Mouse (Mus musculus) midbrain, embryonic 11.5 days (tissue): Measurements from ENCODE around the gene Mark1. TPM values are rescaled to one million over a fixed set of nuclear protein-coding genes. Genes with fewer than 3 reads are reported as not detected.

Source experiments
- ATAC-seq: fragments of 200-750 bp; cut with Nextera tagmentation; 2 replicates; pipeline ENCODE4 v1.8.0; 2017; ENCODE audit warnings: moderate TSS enrichment, moderate library complexity; ENCODE audit not compliant: low FRiP score
- DNase-seq: peaks from one replicate; pipeline ENCODE4 v3.0.0; 2015; ENCODE audit warnings: low spot score; ENCODE audit errors: missing footprints
- H3K27ac ChIP-seq: fragments of 300-500 bp; sonication (generic); 2 replicates; pipeline ENCODE4 v1.5.1; 2014; ENCODE audit warnings: low read depth, low read length
- H3K27me3 ChIP-seq: fragments of 300-500 bp; sonication (generic); 2 replicates; pipeline ENCODE4 v1.6.1; 2014; ENCODE audit warnings: mild to moderate bottlenecking, low read length, moderate library complexity, mixed read lengths; ENCODE audit not compliant: control insufficient read depth, insufficient read depth
- H3K36me3 ChIP-seq: fragments of 300-500 bp; sonication (generic); 2 replicates; pipeline ENCODE4 v1.6.1; 2014; ENCODE audit warnings: mild to moderate bottlenecking, low read length, moderate library complexity, mixed read lengths; ENCODE audit not compliant: control insufficient read depth, insufficient read depth
- H3K4me1 ChIP-seq: fragments of 300-500 bp; sonication (generic); 2 replicates; pipeline ENCODE4 v1.6.1; 2014; ENCODE audit warnings: low read length; ENCODE audit not compliant: control insufficient read depth, insufficient read depth
- H3K4me2 ChIP-seq: fragments of 300-500 bp; sonication (generic); 2 replicates; pipeline ENCODE4 v1.6.1; 2014; ENCODE audit warnings: mild to moderate bottlenecking, moderate library complexity
- H3K4me3 ChIP-seq: fragments of 300-500 bp; sonication (generic); 2 replicates; pipeline ENCODE4 v1.5.1; 2014; ENCODE audit warnings: low read depth, low read length
- H3K9ac ChIP-seq: fragments of 300-500 bp; sonication (generic); 2 replicates; pipeline ENCODE4 v1.6.1; 2014; ENCODE audit warnings: low read length
- H3K9me3 ChIP-seq: fragments of 300-500 bp; sonication (generic); 2 replicates; pipeline ENCODE4 v1.6.1; 2016; ENCODE audit warnings: low read length; ENCODE audit not compliant: control insufficient read depth
- WGBS: fragments of 180-500 bp; shearing (Covaris S2); extraction: QIAGEN DNeasy Blood & Tissue Kit; methylation state at CpG from one replicate; pipeline ENCODE4 v1.1.7; 2014; 5-methylcytosine and 5-hydroxymethylcytosine counted together
- polyA plus RNA-seq: library from polyadenylated mRNA; unstranded; fragments of >200 nt; fragmentation: Nextera tagmentation; extraction: Ambion mirVana; gene quantifications from 2 replicates; pipeline ENCODE4 v1.2.1, GENCODE M21; 2014

Mark1 gene
- polyA plus RNA-seq, 1 experiment from 2014 or later: 5.3 TPM

DNA sequence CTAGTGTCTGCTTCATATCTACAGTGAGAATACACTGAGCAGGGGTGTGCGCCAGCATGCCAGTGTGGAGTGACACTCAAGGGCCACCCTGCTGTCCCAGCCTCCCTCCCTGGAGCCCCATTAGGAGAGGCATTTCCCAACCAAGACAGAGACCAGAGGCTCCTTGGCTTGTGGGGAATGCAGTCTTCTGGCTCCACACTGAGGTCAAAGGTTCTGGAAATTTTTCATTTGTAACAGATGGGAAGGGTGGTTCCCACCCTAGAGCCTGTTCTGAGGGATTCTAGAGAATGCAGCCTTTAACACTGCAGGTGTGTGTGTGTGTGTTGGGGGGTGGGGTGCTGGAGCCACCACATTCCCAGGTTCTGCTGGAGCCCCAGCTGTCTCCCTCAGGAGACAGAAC, 127.9 kb downstream of the Mark1 start:
- Histone ChIP-seq H3K4me2 (no peak overlapping the region), H3K27ac (no peak overlapping the region), H3K4me1 (no peaks in the 10 kb centered on the region), H3K9me3 (no peaks in the 10 kb centered on the region), H3K36me3 (no peaks in the 10 kb centered on the region), H3K9ac (no peak overlapping the region), H3K4me3 (no peak overlapping the region), H3K27me3 (no peaks in the 10 kb centered on the region; the same call in 1 of the 2 replicates)
- ATAC-seq (no peak), DNase-seq (peak; percentile 81)
- 86% methylated on average over 1 of the region's 1 CpGs for WGBS

DNA sequence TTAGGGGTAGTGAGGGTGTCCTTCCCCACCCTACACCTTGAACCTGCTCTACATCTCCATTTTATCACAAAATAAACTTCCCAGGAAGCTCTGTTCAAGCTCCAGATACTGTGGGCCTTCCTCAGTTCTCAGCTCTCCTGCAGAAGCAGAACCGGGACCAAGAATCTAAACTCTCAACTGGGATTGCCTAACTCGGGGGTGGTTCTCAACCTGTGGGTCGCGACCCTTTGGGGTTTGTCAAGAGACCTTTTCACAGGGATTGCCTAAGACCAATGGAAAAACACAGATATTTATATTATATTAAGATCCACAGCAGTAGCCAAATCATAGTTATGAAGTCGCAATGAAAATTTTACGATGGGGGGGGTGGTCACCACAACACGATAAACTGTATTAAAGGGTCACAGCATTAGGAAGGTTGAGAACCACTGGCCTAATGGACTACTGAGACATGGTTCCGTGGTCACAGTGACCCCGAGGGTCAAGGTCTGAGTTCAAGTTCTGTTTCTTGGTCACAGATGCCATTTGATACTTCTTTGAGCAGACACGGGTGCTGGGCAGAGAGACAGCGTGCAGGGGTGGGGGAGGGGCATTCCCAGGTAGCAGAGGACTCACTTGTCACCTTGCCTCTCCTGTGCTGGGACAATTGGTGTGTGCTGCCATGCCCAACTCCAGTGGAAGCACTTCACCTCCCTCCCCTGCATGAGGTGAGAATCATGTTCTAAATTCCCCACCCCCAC, 128.6 kb downstream of the Mark1 start:
- ATAC-seq (no peak), DNase-seq (peak; percentile 74)
- Histone ChIP-seq H3K36me3 (no peaks in the 10 kb centered on the region), H3K27me3 (no peaks in the 10 kb centered on the region; the same call in 1 of the 2 replicates), H3K9me3 (no peaks in the 10 kb centered on the region), H3K4me3 (no peak overlapping the region), H3K9ac (no peak overlapping the region), H3K27ac (no peak overlapping the region), H3K4me1 (no peaks in the 10 kb centered on the region), H3K4me2 (no peak overlapping the region)
- WGBS: 82% methylated on average over 11 of the region's 11 CpGs

DNA sequence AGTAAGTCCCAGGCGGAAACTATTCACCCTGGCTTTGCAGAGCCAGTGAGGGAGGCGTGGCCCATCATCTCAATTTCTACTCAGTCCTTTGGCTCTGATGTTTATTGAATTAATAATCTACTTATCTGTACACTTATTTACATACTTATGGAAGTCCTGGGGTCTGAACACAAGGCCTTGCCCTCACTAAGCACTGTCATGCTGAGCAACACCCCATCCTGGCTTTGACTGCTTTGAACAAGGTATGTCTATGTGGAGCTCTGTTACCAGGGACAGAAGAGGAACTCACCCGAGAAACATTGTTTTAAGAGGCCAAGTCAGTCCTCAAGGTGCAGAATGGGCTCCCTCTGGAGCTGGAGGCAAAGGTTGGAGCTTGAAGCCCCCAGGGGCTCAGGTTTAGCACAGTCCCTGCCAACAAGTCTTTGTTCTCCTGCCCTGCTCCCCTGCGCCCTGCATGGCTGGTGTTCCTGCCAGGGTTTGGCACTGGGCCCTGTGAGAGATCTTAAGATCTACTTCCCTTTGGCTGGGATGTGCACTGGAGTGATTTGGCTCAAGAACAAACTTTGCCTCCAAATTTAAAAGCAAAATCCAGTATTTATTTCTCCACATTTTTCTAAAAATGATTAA, 129.3 kb downstream of the Mark1 start:
- Histone ChIP-seq H3K9ac (no peak overlapping the region), H3K4me3 (no peak overlapping the region), H3K4me1 (no peaks in the 10 kb centered on the region), H3K9me3 (no peaks in the 10 kb centered on the region), H3K27me3 (no peaks in the 10 kb centered on the region; the same call in 1 of the 2 replicates), H3K36me3 (no peaks in the 10 kb centered on the region), H3K4me2 (no peak overlapping the region), H3K27ac (no peak overlapping the region)
- DNase-seq (peak; percentile 79), ATAC-seq (no peak)
- 67% methylated on average over 4 of the region's 4 CpGs for WGBS

DNA sequence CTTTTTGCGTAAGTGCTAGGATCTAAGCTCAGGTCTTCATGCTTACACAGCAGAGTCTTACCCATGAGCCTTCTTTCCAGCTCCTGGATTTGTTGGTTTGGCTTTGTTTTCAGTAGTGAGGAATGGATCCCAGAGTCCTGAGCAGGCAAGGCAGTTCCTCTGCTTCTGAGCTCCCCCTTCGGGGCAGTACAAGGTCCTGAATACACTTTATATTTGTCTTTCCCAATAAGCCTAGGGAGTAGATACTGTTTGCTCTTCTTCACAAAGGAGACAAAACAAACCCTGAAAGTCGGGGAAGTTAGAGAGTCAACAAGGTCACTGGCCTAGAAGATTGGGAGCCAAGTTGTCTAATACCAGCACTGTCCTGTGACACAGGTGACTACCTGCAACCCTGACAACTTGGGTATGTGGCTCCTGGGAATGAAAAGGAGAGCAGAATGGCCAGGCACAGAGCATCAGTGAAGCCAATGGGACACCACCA, 131.7 kb downstream of the Mark1 start:
- WGBS: 69% methylated on average over 3 of the region's 3 CpGs
- H3K27me3 ChIP-seq: no peaks in the 10 kb centered on the region; the same call in 1 of the 2 replicates
- ATAC-seq: no peak

DNA sequence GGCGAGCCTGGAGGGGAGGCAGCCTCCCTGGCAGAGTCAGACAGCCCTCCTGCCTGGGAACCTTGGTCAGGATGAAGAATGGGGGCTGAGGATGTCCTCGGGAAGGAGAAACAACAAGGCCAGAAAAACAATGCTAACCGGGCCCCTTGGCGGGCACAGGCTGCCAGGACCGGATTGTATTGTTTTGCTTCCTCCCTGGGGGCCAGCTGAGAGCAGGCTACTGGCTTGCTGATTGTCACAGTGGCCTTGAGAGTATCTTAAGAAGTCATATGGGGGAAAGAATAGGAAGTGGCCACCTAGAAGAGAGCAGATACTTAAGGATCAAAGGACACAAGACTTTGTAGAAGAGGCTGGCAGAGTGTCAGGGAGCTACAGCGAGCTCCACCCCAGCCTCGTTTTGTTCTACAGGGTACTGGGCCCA, 135.0 kb downstream of the Mark1 start:
- Histone ChIP-seq H3K27ac (no peak overlapping the region), H3K9me3 (no peaks in the 10 kb centered on the region), H3K4me2 (no peak overlapping the region), H3K9ac (peak overlapping the region; percentile 20; the same call in 1 of the 2 replicates), H3K4me1 (peaks cover 5% of the 10 kb centered on the region; the same call in 1 of the 2 replicates), H3K4me3 (no peak overlapping the region), H3K36me3 (no peaks in the 10 kb centered on the region), H3K27me3 (no peaks in the 10 kb centered on the region)
- WGBS: 14% methylated on average over 7 of the region's 7 CpGs
- ATAC-seq: no peak
- DNase-seq: peak; percentile 78

More for the DNA sequence above, 131.7 kb downstream of the Mark1 start:
- H3K9me3 ChIP-seq: no peaks in the 10 kb centered on the region
- H3K4me1 ChIP-seq: peaks cover 5% of the 10 kb centered on the region; the same call in 1 of the 2 replicates
- H3K27ac ChIP-seq: no peak overlapping the region
- H3K9ac ChIP-seq: no peak overlapping the region
- no peaks in the 10 kb centered on the region for H3K36me3 ChIP-seq
- DNase-seq: no peak
- H3K4me3 ChIP-seq: no peak overlapping the region
- H3K4me2 ChIP-seq: no peak overlapping the region

DNA sequence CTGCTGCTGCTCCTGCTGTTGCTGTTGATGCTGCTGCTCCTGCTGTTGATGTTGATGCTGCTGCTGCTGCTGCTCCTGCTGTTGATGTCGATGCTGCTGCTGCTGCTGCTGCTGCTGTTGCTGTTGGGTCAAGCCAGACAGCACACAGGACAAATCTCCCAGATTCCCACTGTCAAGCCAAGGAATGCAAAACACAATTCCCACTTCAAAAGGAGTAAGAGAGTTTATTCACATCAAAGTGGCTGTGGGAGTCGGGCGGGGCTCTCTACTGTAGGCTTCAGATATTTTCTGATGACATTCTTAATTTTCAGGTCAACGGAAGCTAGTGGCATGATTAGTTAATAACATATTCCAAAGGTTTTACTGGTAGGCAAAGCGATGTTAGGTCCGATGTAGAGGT, 136.7 kb downstream of the Mark1 start:
- 90% methylated on average over 6 of the region's 6 CpGs for whole genome bisulfite sequencing

DNA sequence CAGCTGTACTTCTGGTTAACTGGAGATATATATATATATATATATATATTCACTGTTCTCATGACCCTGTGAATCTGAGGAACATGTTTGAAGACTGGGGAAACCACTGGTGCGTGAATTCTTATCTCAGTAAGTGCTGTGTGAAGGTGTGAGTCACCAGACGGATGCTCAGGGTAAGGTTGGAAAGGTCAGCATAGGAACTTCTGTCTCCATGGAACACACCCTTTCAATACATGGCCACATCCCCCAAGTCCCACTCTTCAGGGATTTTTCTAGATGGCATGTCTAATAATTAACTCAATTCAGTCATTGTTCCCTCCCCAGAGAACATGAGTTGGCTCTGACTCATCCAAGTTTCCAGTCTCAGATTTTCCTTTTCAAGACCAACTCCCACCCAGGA, 137.8 kb downstream of the Mark1 start:
- no peaks in the 10 kb centered on the region for H3K9me3 ChIP-seq
- no peak overlapping the region for H3K4me3 ChIP-seq
- no peak overlapping the region for H3K9ac ChIP-seq
- 86% methylated on average over 2 of the region's 2 CpGs for WGBS
- no peaks in the 10 kb centered on the region for H3K36me3 ChIP-seq
- H3K4me2 ChIP-seq: no peak overlapping the region
- no peak for ATAC-seq
- no peak for DNase-seq
- no peak overlapping the region for H3K27ac ChIP-seq
- peaks cover 5% of the 10 kb centered on the region; the same call in 1 of the 2 replicates for H3K4me1 ChIP-seq
- no peaks in the 10 kb centered on the region for H3K27me3 ChIP-seq

More for the DNA sequence above, 136.7 kb downstream of the Mark1 start:
- peak; percentile 64 for DNase-seq
- no peak overlapping the region for H3K4me3 ChIP-seq
- no peaks in the 10 kb centered on the region for H3K27me3 ChIP-seq
- no peak overlapping the region for H3K4me2 ChIP-seq
- peaks cover 5% of the 10 kb centered on the region; the same call in 1 of the 2 replicates for H3K4me1 ChIP-seq
- no peak overlapping the region for H3K27ac ChIP-seq
- H3K9me3 ChIP-seq: no peaks in the 10 kb centered on the region
- ATAC-seq: no peak
- H3K36me3 ChIP-seq: no peaks in the 10 kb centered on the region
- H3K9ac ChIP-seq: no peak overlapping the region

DNA sequence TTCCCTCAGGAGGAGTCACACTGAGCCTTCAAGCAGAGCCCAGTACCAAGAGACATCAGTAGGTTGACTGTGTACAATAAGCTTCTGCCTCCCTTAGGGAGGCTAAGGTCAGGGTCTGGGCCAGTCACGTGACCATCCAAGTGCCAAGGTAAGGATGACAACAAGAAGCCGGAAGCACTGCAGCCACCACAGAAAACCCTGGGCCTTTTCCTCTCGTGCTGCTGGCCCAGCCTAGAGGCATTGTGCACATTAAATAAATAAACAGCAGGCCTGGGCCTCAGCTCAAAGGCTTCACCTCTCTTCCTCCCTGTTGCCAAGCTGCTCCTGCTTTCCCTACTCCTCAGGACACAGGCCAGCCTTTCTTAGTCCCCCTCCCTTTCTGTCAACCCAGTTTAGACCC, 139.1 kb downstream of the Mark1 start:
- H3K36me3 ChIP-seq: no peaks in the 10 kb centered on the region
- no peaks in the 10 kb centered on the region for H3K9me3 ChIP-seq
- no peak overlapping the region for H3K27ac ChIP-seq
- ATAC-seq (no peak), DNase-seq (peak; percentile 76)
- no peak overlapping the region for H3K4me2 ChIP-seq
- no peak overlapping the region for H3K9ac ChIP-seq
- H3K4me3 ChIP-seq: no peak overlapping the region
- no peaks in the 10 kb centered on the region for H3K27me3 ChIP-seq
- 51% methylated on average over 3 of the region's 3 CpGs for WGBS
- H3K4me1 ChIP-seq: peaks cover 5% of the 10 kb centered on the region; the same call in 1 of the 2 replicates

DNA sequence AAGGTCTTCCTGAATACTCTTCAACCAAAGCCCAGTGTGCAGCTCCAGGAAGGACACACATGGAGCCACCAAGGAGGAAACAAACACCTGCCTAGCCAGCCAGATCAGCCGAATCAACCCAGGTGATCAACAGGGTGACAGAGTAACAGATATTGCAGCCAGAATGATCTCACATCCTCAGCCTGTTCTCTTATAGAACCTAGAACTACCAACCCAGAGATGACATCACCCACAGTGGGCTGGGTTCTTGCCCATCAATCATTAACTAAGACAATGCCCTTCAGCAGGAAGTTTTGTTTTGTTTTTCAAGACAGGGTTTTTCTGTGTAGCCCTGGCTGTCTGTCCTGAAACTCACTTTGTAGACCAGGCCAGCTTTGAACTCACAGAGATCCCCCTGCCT, 141.1 kb downstream of the Mark1 start:
- peak; percentile 73 for DNase-seq
- Histone ChIP-seq H3K36me3 (no peaks in the 10 kb centered on the region), H3K4me2 (no peak overlapping the region), H3K9ac (no peak overlapping the region), H3K27me3 (no peaks in the 10 kb centered on the region), H3K4me3 (no peak overlapping the region), H3K27ac (no peak overlapping the region), H3K9me3 (no peaks in the 10 kb centered on the region), H3K4me1 (no peaks in the 10 kb centered on the region)
- ATAC-seq: no peak
- 82% methylated on average over 1 of the region's 1 CpGs for WGBS
